Mouse (Mus musculus) bone marrow macrophage, adult 2 months (primary cell): Measurements from ENCODE around the gene Abt1.

Source experiments
- CTCF ChIP-seq: IDR thresholded peaks from 2 replicates; pipeline ENCODE4 v1.5.1; 2012; ENCODE audit warnings: low read depth, mild to moderate bottlenecking, low read length, moderate library complexity
- POLR2A ChIP-seq: IDR thresholded peaks from 2 replicates; pipeline ENCODE4 v1.6.1; 2012; ENCODE audit warnings: mild to moderate bottlenecking, low read depth, low read length, borderline replicate concordance

DNA sequence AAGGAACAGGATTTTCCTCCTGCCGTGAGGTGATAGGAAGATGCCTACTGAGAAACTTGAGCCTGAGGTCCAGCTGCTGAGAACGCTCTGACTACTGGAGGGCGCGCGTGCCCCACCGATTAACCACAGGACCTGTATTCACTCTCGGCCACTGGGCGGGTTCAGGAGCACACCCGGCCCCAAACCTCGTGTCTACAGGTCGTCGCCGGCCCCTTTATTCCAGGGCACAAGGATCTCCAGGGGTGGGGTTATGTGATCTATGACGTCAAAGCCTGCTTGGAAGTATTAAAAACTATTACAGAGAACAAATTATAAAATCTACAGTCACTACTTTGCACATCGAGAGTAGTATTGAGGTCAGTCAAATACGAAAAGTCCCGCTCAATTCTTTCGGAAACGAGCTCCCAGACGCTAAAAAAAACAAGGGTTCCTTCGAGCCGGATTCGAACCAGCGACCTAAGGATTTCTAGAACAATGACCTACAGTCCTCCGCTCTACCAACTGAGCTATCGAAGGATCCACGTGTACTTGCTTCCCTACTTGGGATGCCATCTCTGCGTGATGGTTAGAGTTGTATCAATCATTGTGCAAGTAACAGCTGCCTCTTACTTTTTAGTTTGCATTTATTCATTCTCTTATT is 9.0 kb upstream of the Abt1 start:
- TF ChIP-seq POLR2A: no peak
- peak; percentile 47; the same call in 1 of the 2 replicates for TF ChIP-seq CTCF
